Mouse (Mus musculus) heart, postnatal 14 days (tissue): ENCODE results near the gene Atxn7l2. TPM values are rescaled to one million over a fixed set of nuclear protein-coding genes. Genes with fewer than 3 reads are reported as not detected.
A peak's percentile ranks its signal among the peaks of the same experiment; 100 is the strongest.

Experiments used
- DNase-seq, 2 experiments: peaks; one replicate each; pipeline ENCODE4 v3.0.0; 2021 to 2022
- intact Hi-C: fragments of 180-260 bp; cut with DNase I; formaldehyde crosslinking; loops from one replicate; pipeline ENCODE4 v1.15.1; 2025
- total RNA-seq, 2 experiments: library from RNA; stranded (reverse); gene quantifications; 2 replicates each; pipeline ENCODE4 v1.2.3; 2021

Atxn7l2 gene
- total RNA-seq, 2 experiments from 2014 or later, result 2.9 to 3.0 TPM

- DNase-seq, result no peak
- intact Hi-C loops, result no loop called here
These were observed 25.2 kb downstream of the Atxn7l2 start for GRCm38 (mm10) chr3:108185460-108186097.

- DNase-seq, result no peak
- intact Hi-C loops, result no loop called here
These were observed 26.0 kb downstream of the Atxn7l2 start for GRCm38 (mm10) chr3:108184742-108185141.

GRCm38 (mm10) chr3:108180514-108180913 is 30.2 kb downstream of the Atxn7l2 start:
- intact Hi-C loops, result no loop called here

GRCm38 (mm10) chr3:108178756-108179715 is 31.7 kb downstream of the Atxn7l2 start:
- intact Hi-C loops, result no loop called here

More at GRCm38 (mm10) chr3:108180514-108180913, 30.2 kb downstream of the Atxn7l2 start:
- no peak for DNase-seq

GRCm38 (mm10) chr3:108174672-108175531 is 35.8 kb downstream of the Atxn7l2 start:
- peak; percentile 41 to 51 for DNase-seq
- intact Hi-C loops, result no loop called here

More at GRCm38 (mm10) chr3:108178756-108179715, 31.7 kb downstream of the Atxn7l2 start:
- no peak for DNase-seq

GRCm38 (mm10) chr3:108169199-108169598 is 41.5 kb downstream of the Atxn7l2 start:
- DNase-seq, result no peak
- intact Hi-C loops, result loop anchor here (5.0 kb wide), 1 partner anchor 108 kb away; no protein-coding TSS in a partner anchor

GRCm38 (mm10) chr3:108167499-108167898 is 43.2 kb downstream of the Atxn7l2 start:
- intact Hi-C loops, result loop anchor here (5.0 kb wide), 1 partner anchor 110 kb away; no protein-coding TSS in a partner anchor
- DNase-seq, result peak in 1 of 2 experiments; percentile 35

- DNase-seq, result peak; percentile 55 to 61
- intact Hi-C loops, result loop anchor here (5.0 kb wide), 1 partner anchor 111 kb away; no protein-coding TSS in a partner anchor
These were observed 44.1 kb downstream of the Atxn7l2 start for GRCm38 (mm10) chr3:108166486-108167211.

GRCm38 (mm10) chr3:108165532-108166315 is 45.0 kb downstream of the Atxn7l2 start:
- peak; percentile 25 to 29 for DNase-seq
- intact Hi-C loops, result loop anchor here (5.0 kb wide), 1 partner anchor 112 kb away; no protein-coding TSS in a partner anchor

GRCm38 (mm10) chr3:108164807-108165206 is 45.9 kb downstream of the Atxn7l2 start:
- peak; percentile 73 to 88 for DNase-seq

GRCm38 (mm10) chr3:108164091-108164490 is 46.6 kb downstream of the Atxn7l2 start:
- DNase-seq, result no peak
- intact Hi-C loops, result loop anchor here (1.0 to 5.0 kb wide), 3 partner anchors 40 to 223 kb away; partner anchors contain the start of gene Psma5

More at GRCm38 (mm10) chr3:108164807-108165206, 45.9 kb downstream of the Atxn7l2 start:
- intact Hi-C loops, result loop anchor here (1.0 to 5.0 kb wide), 4 partner anchors 39 to 222 kb away; partner anchors contain the start of gene Psma5

GRCm38 (mm10) chr3:108158383-108159037 is 52.2 kb downstream of the Atxn7l2 start:
- peak in 1 of 2 experiments; percentile 25 for DNase-seq
- intact Hi-C loops, result no loop called here

GRCm38 (mm10) chr3:108154656-108155055 is 56.1 kb downstream of the Atxn7l2 start, which contains the start of gene Gpr61:
Gene Gpr61, minus strand, starts transcription at chr3:108154882.
- DNase-seq, result no peak
- intact Hi-C loops, result no loop called here

- no peak for DNase-seq
- intact Hi-C loops, result no loop called here
These were observed 58.4 kb downstream of the Atxn7l2 start for GRCm38 (mm10) chr3:108152290-108152689.
